Mouse (Mus musculus) neural tube, embryonic 14.5 days (tissue): Measurements from ENCODE around the gene Nup155. TPM values are rescaled to one million over a fixed set of nuclear protein-coding genes. Genes with fewer than 3 reads are reported as not detected.
"Not testable (repeated sequence)": the region's sequence is repeated elsewhere in the genome, so short reads cannot be mapped to it uniquely, and the experiment has no call there.

Experiments used
- ATAC-seq: fragments of 200-750 bp; cut with Nextera tagmentation; 2 replicates; pipeline ENCODE4 v1.8.0; 2017; ENCODE audit warnings: low read depth, mild to moderate bottlenecking, moderate TSS enrichment, moderate library complexity
- H3K27ac ChIP-seq: fragments of 300-500 bp; sonication (generic); 2 replicates; pipeline ENCODE4 v1.5.1; 2014; ENCODE audit warnings: low read depth, mild to moderate bottlenecking, control low read depth, low read length, moderate library complexity, mixed read lengths
- H3K27me3 ChIP-seq: fragments of 300-500 bp; sonication (generic); 2 replicates; pipeline ENCODE4 v1.6.1; 2014; ENCODE audit warnings: low read length; ENCODE audit not compliant: control insufficient read depth, insufficient read depth
- H3K36me3 ChIP-seq: fragments of 300-500 bp; sonication (generic); 2 replicates; pipeline ENCODE4 v1.6.1; 2014; ENCODE audit warnings: low read length, mixed read lengths; ENCODE audit not compliant: control insufficient read depth, insufficient read depth
- H3K4me1 ChIP-seq: fragments of 300-500 bp; sonication (generic); 2 replicates; pipeline ENCODE4 v1.6.1; 2014; ENCODE audit warnings: low read length; ENCODE audit not compliant: control insufficient read depth, insufficient read depth
- H3K4me2 ChIP-seq: fragments of 300-500 bp; sonication (generic); 2 replicates; pipeline ENCODE4 v1.6.1; 2014; ENCODE audit warnings: mild to moderate bottlenecking, low read depth, low read length, control low read depth
- H3K4me3 ChIP-seq: fragments of 300-500 bp; sonication (generic); 2 replicates; pipeline ENCODE4 v1.5.1; 2014; ENCODE audit warnings: low read depth, low read length, control low read depth, mixed read lengths
- H3K9ac ChIP-seq: fragments of 300-500 bp; sonication (generic); replicated peaks from 2 replicates; pipeline ENCODE4 v1.6.1; 2014; ENCODE audit warnings: low read depth, mild to moderate bottlenecking, control low read depth, low read length, mixed read lengths
- H3K9me3 ChIP-seq: fragments of 300-500 bp; sonication (generic); 2 replicates; pipeline ENCODE4 v1.6.1; 2016; ENCODE audit warnings: low read length; ENCODE audit not compliant: control insufficient read depth
- WGBS: fragments of 180-500 bp; shearing (Covaris S2); extraction: QIAGEN DNeasy Blood & Tissue Kit; methylation state at CpG from one replicate; pipeline ENCODE4 v1.1.7; 2014; 5-methylcytosine and 5-hydroxymethylcytosine counted together
- polyA plus RNA-seq: library from polyadenylated mRNA; unstranded; fragments of >200 nt; fragmentation: Nextera tagmentation; extraction: Ambion mirVana; gene quantifications from 2 replicates; pipeline ENCODE4 v1.2.1, GENCODE M21; 2014

The Nup155 gene
- polyA plus RNA-seq, result 11.2 and 14.2 TPM in 2 replicates

DNA sequence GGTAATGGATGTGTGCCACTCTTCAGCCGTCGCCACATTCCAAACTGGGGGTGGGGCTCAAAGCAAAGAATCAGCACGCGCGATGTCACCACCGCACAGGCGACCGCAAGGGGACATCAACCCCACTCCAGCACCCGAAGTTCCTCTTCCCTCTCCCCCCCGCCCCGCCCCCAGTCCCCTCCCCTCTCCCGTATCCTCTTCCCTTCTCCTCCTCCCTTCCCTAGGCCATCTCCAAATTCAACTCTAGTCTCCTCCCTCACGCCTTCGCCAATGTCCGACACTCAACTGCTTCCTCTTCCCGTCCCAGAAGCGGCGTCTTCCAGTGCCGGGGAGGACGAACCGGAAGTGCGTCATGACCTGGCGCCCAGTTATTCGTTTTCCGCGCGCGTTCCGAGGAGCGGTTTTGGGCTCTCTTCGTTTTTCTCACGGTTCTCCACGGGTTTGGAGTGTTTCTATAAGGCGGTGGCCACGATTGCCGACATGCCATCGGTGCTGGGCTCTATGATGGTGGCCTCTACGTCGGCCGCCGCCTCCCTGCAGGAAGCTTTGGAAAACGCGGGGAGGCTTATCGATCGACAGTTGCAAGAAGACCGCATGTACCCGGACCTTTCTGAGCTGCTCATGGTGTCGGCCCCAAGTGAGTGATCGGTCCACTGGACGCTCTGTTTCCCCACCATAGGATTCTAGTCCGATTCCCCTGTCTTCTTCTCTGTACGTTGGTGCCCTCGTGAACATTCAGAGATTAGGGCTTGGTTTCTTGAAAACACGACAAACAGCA is at the start of gene Nup155:
Gene Nup155, plus strand, starts transcription at position 308 of the 778 bp plus-strand sequence.
- peak; percentile 99 for ATAC-seq
- H3K9me3 ChIP-seq, result no peaks in the 10 kb centered on the region
- H3K4me3 ChIP-seq, result peak within 1 kb of the TSS; percentile 74
- H3K4me2 ChIP-seq, result peak within 1 kb of the TSS; percentile 66
- peak within 1 kb of the TSS; percentile 68; the same call in 1 of the 2 replicates for H3K27ac ChIP-seq
- H3K27me3 ChIP-seq, result no peaks in the 10 kb centered on the region
- under 1% methylated on average over 54 of the region's 54 CpGs for WGBS
- peak within 1 kb of the TSS; percentile 73 for H3K9ac ChIP-seq
- H3K36me3 ChIP-seq, result peaks cover 14% of the 10 kb centered on the region
- H3K4me1 ChIP-seq, result peaks cover 11% of the 10 kb centered on the region; the same call in 1 of the 2 replicates

DNA sequence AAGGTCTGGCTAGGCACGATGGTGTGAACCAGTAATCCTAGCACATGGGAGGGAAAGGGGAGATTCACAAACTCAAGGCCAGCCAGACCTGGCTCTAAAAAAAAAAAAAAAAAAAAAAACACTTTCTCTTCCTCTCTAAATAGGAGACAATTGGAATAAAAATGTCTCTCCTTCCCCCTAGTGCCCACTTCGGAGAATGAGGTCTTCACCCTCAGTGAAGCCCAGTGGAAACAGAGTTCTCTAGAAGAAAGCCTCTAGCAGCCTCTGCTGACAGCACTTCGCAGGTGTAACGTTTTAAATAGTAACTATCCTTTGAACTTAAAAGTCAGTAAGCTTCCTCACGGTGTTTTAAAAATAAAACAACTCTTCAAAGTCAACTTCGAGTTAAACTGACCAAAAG is 43.9 kb upstream of the Nup155 start:
- no peaks in the 10 kb centered on the region for H3K27me3 ChIP-seq
- no peak overlapping the region for H3K4me3 ChIP-seq
- 0 out of 2 replicates have a peak, but pooled peaks cover 3% of the 10 kb centered on the region for H3K36me3 ChIP-seq
- no peaks in the 10 kb centered on the region for H3K4me1 ChIP-seq
- H3K9me3 ChIP-seq, result no peaks in the 10 kb centered on the region
- WGBS, result 78% methylated on average over 6 of the region's 6 CpGs
- H3K9ac ChIP-seq, result no peak overlapping the region
- no peak overlapping the region for H3K27ac ChIP-seq
- H3K4me2 ChIP-seq, result no peak overlapping the region
- no peak for ATAC-seq

DNA sequence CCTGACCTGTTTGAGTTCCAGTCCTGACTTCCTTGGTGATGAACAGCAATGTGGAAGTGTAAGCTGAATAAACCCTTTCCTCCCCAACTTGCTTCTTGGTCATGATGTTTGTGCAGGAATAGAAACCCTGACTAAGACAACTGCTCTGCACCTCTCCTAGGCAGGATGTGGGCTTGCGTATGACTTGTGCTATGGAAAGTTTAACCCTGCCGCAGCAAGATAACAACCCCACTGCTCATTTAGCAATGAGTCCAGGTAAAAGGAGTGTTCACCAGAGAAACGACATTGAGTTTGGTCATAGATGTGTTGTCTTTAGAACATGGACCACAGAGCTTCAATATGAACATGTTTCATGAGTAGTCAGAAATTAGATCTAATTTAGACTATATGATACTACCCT is 35.9 kb upstream of the Nup155 start:
- H3K9ac ChIP-seq, H3K4me3 ChIP-seq, H3K9me3 ChIP-seq, H3K27me3 ChIP-seq, ATAC-seq, H3K4me2 ChIP-seq, H3K4me1 ChIP-seq, H3K27ac ChIP-seq: not testable (repeated sequence)
- peaks cover 13% of the 10 kb centered on the region for H3K36me3 ChIP-seq
- 98% methylated on average over 3 of the region's 3 CpGs for WGBS

DNA sequence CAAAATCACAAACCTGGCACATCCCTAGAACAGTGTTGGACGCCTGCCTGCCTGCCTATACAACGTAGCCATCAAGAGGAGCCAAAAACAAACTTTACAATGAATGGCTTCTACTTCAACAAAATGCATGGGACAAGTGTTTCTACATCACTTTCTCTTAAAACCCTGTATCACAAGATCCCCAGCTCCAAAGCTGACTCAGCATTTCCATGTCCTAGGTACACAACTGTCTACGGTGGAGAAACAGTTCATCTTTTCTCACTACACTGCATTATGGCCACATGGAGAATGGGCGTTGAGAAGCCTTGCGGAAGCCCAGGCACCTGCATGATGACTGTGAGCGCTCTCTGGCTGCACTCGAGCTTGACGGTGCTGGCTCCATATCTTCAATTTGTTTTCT is 26.9 kb upstream of the Nup155 start:
- H3K27me3 ChIP-seq, result no peaks in the 10 kb centered on the region
- H3K4me1 ChIP-seq, result no peaks in the 10 kb centered on the region
- no peaks in the 10 kb centered on the region for H3K9me3 ChIP-seq
- H3K27ac ChIP-seq, result no peak overlapping the region
- no peak overlapping the region for H3K9ac ChIP-seq
- H3K36me3 ChIP-seq, result peaks cover 22% of the 10 kb centered on the region
- 95% methylated on average over 8 of the region's 8 CpGs for WGBS
- H3K4me3 ChIP-seq, result no peak overlapping the region
- no peak overlapping the region for H3K4me2 ChIP-seq
- ATAC-seq, result no peak

DNA sequence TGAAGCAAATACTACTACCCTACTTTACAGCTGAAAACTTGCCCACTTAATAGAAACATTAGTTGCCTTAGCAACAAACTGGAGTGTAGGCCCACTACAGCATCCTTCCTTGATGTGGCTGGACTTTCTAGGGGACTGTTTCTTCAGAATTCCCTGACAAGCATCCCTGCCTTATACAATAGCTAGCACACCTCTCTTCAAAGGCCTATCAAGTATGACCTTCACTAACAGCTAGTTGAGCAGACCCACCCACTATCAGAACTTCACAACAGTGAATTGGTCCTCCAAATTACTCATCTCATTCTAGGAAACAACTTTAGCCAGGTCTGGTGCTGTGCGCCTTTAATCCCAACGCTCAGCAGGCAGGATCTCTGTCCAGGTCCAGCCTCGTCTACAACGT is 21.8 kb upstream of the Nup155 start:
- H3K27me3 ChIP-seq, result no peaks in the 10 kb centered on the region
- peaks cover 11% of the 10 kb centered on the region for H3K36me3 ChIP-seq
- no peak overlapping the region for H3K9ac ChIP-seq
- H3K4me2 ChIP-seq, result no peak overlapping the region
- no peaks in the 10 kb centered on the region for H3K4me1 ChIP-seq
- ATAC-seq, result no peak
- no peak overlapping the region for H3K27ac ChIP-seq
- H3K4me3 ChIP-seq, result no peak overlapping the region
- H3K9me3 ChIP-seq, result no peaks in the 10 kb centered on the region
- WGBS, result 95% methylated on average over 4 of the region's 4 CpGs

DNA sequence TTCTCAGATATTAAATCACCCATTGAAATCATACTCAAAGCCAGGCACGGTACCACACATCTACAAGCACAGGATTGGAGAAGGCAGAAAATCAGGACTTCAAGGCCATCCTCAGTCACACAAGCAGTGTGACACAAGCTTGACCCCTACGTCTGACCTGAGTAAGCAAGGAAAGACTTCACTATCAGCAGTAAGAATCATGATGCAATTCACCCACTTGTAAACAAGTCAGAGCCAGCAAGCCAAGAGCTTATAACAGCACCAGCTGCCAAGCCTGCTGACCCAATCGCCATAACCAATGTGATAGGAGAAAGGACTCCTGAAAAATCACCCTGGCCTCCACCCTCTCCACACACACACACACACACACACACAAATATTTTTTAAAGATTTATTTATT is 20.4 kb upstream of the Nup155 start:
- no peak overlapping the region for H3K4me2 ChIP-seq
- H3K27me3 ChIP-seq, result no peaks in the 10 kb centered on the region
- H3K9me3 ChIP-seq, result no peaks in the 10 kb centered on the region
- no peak for ATAC-seq
- no peak overlapping the region for H3K27ac ChIP-seq
- no peak overlapping the region for H3K4me3 ChIP-seq
- H3K9ac ChIP-seq, result no peak overlapping the region
- peaks cover 11% of the 10 kb centered on the region for H3K36me3 ChIP-seq
- no peaks in the 10 kb centered on the region for H3K4me1 ChIP-seq
- 87% methylated on average over 3 of the region's 3 CpGs for WGBS

DNA sequence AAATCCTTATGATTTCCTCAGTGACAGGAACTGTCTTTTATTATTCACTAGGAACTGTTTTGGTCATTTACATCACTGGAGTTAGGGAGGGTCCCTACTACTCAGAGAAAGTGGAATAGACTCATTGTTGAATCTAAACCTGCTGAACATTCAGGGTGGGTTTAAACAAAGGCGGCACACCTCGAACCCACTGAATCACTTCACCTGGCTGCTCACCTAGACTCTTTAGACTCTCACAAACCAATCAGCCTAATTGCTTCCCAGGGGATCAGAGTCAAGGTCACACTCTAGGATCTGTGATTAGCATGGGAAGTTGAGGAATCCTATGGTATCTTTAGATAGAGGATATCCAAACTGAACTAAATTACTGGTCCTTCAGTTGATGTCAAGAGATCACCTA is 18.4 kb upstream of the Nup155 start:
- H3K4me3 ChIP-seq, result no peak overlapping the region
- 90% methylated on average over 2 of the region's 2 CpGs for WGBS

DNA sequence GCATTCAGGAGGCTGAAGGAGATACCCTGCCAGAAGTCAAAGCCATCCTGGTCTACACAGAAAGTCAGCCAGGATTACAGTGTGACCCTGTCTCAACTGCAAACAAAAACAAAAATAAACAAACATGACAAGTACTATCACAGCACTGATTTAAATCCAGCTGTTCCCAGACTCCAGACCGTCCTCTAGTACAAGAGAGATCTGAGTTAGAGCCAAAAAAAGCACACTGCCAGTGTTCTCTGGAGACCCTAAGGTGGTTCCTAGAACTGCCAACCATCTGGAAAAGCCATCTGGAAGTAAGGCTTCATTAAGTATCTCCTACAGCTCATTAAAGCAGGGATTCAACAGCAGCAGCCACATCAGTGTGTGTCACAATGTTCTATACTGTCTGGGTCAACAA is 16.4 kb upstream of the Nup155 start:
- H3K9ac ChIP-seq, H3K27me3 ChIP-seq, H3K4me2 ChIP-seq, H3K4me3 ChIP-seq, H3K27ac ChIP-seq, H3K4me1 ChIP-seq, H3K9me3 ChIP-seq: not testable (repeated sequence)
- 79% methylated on average over 1 of the region's 1 CpGs for WGBS
- ATAC-seq, result peak; percentile 53; the same call in 1 of the 2 replicates
- peaks cover 20% of the 10 kb centered on the region for H3K36me3 ChIP-seq

More for the DNA sequence above, 18.4 kb upstream of the Nup155 start:
- no peak overlapping the region for H3K27ac ChIP-seq
- H3K36me3 ChIP-seq, result peaks cover 13% of the 10 kb centered on the region
- ATAC-seq, result no peak
- no peak overlapping the region for H3K9ac ChIP-seq
- H3K9me3 ChIP-seq, result no peaks in the 10 kb centered on the region
- H3K4me1 ChIP-seq, result no peaks in the 10 kb centered on the region
- no peak overlapping the region for H3K4me2 ChIP-seq
- H3K27me3 ChIP-seq, result no peaks in the 10 kb centered on the region

DNA sequence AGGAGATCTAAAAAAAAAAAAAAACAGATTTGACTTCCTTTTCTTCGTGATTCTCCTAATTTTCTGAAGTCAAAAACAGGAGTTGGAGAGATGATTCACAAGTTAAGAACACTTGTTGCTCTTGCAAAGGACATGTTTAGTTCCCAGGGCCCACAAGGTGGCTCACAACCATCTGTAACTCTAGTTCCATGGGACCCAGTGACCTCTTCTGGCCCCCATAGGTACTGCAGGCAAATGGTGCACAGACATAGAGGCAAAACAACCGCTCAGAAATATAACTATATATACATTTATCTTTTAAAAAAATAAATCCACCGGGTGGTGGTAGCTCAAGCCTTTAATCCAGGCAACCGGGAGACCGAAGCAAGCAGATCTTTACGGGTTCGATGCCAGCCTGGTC is 11.2 kb upstream of the Nup155 start:
- Histone ChIP-seq H3K27me3 (no peaks in the 10 kb centered on the region), H3K4me2 (peak overlapping the region; percentile 59; the same call in 1 of the 2 replicates), H3K4me3 (peak overlapping the region; percentile 86; the same call in 1 of the 2 replicates), H3K4me1 (0 out of 2 replicates have a peak, but pooled peaks cover 4% of the 10 kb centered on the region), H3K9ac (no peak overlapping the region), H3K27ac (no peak overlapping the region), H3K9me3 (no peaks in the 10 kb centered on the region), H3K36me3 (peaks cover 10% of the 10 kb centered on the region; the same call in 1 of the 2 replicates)
- ATAC-seq, result no peak
- WGBS, result 27% methylated on average over 7 of the region's 7 CpGs
